Mouse (Mus musculus) intestine, postnatal 0 days (tissue): ENCODE measurements around the gene Lpcat1. TPM values are rescaled to one million over a fixed set of nuclear protein-coding genes. Genes with fewer than 3 reads are reported as not detected.

Experiments used
- ATAC-seq: fragments of 200-750 bp; cut with Nextera tagmentation; 2 replicates; pipeline ENCODE4 v1.8.0; 2017; ENCODE audit warnings: mild to moderate bottlenecking, moderate TSS enrichment, moderate library complexity
- H3K27ac ChIP-seq: fragments of 300-500 bp; sonication (generic); 2 replicates; pipeline ENCODE4 v1.5.1; 2014; ENCODE audit warnings: mild to moderate bottlenecking, low read depth, low read length, moderate library complexity
- H3K27me3 ChIP-seq: fragments of 300-500 bp; sonication (generic); replicated peaks from 2 replicates; pipeline ENCODE4 v1.6.1; 2014; ENCODE audit warnings: low read length, mixed read lengths; ENCODE audit not compliant: control insufficient read depth, insufficient read depth
- H3K36me3 ChIP-seq: fragments of 300-500 bp; sonication (generic); 2 replicates; pipeline ENCODE4 v1.6.1; 2014; ENCODE audit warnings: mild to moderate bottlenecking, moderate library complexity; ENCODE audit not compliant: control insufficient read depth, insufficient read depth
- H3K4me1 ChIP-seq: fragments of 300-500 bp; sonication (generic); replicated peaks from 2 replicates; pipeline ENCODE4 v1.6.1; 2014; ENCODE audit warnings: antibody characterized with exemption, low read length, mixed read lengths; ENCODE audit not compliant: control insufficient read depth, insufficient read depth
- H3K4me2 ChIP-seq: fragments of 300-500 bp; sonication (generic); replicated peaks from 2 replicates; pipeline ENCODE4 v1.6.1; 2014; ENCODE audit warnings: low read depth, mild to moderate bottlenecking, moderate library complexity
- H3K4me3 ChIP-seq: fragments of 300-500 bp; sonication (generic); 2 replicates; pipeline ENCODE4 v1.5.1; 2014; ENCODE audit warnings: low read depth, low read length
- H3K9ac ChIP-seq: fragments of 300-500 bp; sonication (generic); 2 replicates; pipeline ENCODE4 v1.6.1; 2014; ENCODE audit warnings: mild to moderate bottlenecking, low read depth, low read length
- H3K9me3 ChIP-seq: fragments of 300-500 bp; sonication (generic); 2 replicates; pipeline ENCODE4 v1.6.1; 2016; ENCODE audit warnings: mixed run types; ENCODE audit not compliant: control insufficient read depth
- CTCF ChIP-seq: sonication (generic); IDR thresholded peaks from 2 replicates; pipeline ENCODE4 v1.5.1; 2016; ENCODE audit warnings: low read depth, mild to moderate bottlenecking, control low read depth, antibody characterized with exemption, moderate library complexity
- WGBS: fragments of 180-500 bp; shearing (Covaris S2); extraction: QIAGEN DNeasy Blood & Tissue Kit; methylation state at CpG from one replicate; pipeline ENCODE4 v1.1.7; 2014; 5-methylcytosine and 5-hydroxymethylcytosine counted together
- polyA plus RNA-seq: library from polyadenylated mRNA; unstranded; fragments of >200 nt; fragmentation: Nextera tagmentation; extraction: Ambion mirVana; gene quantifications from 2 replicates; pipeline ENCODE4 v1.2.1, GENCODE M21; 2015

Lpcat1 gene
- 8.2 and 8.4 TPM in 2 replicates for polyA plus RNA-seq

DNA sequence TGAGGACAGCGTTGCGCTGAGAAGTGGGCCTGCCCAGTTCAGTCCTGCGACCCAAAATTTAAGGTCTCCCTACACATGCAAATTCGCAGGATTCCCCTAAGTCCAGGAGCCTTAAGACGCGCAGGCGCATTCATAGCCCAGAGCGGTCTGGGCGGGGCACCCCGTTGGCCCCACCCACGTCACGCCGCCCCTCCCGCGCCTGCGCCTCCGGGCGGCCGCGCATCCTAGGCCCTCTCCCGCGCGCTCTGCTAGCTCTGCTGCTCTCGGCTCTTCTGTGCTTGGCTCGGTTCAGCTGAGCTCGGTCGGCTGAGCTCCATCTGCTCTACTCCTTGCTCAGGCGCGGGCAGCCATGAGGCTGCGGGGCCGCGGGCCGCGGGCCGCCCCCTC lies at the start of gene Lpcat1:
Gene Lpcat1 (plus strand): TSS at position 164 of the 387 bp plus-strand sequence.
- 0 out of 2 replicates have a peak, but pooled peaks have one; percentile 14 for TF ChIP-seq CTCF
- Histone ChIP-seq H3K4me1 (no peaks in the 10 kb centered on the region; the same call in 1 of the 2 replicates), H3K4me2 (peak within 1 kb of the TSS; percentile 96), H3K36me3 (no peaks in the 10 kb centered on the region), H3K9me3 (no peaks in the 10 kb centered on the region), H3K27ac (peak within 1 kb of the TSS; percentile 78), H3K4me3 (peak within 1 kb of the TSS; percentile 80), H3K9ac (peak within 1 kb of the TSS; percentile 63), H3K27me3 (no peaks in the 10 kb centered on the region)
- ATAC-seq: peak; percentile 89
- WGBS: 0% methylated on average over 34 of the region's 35 CpGs

DNA sequence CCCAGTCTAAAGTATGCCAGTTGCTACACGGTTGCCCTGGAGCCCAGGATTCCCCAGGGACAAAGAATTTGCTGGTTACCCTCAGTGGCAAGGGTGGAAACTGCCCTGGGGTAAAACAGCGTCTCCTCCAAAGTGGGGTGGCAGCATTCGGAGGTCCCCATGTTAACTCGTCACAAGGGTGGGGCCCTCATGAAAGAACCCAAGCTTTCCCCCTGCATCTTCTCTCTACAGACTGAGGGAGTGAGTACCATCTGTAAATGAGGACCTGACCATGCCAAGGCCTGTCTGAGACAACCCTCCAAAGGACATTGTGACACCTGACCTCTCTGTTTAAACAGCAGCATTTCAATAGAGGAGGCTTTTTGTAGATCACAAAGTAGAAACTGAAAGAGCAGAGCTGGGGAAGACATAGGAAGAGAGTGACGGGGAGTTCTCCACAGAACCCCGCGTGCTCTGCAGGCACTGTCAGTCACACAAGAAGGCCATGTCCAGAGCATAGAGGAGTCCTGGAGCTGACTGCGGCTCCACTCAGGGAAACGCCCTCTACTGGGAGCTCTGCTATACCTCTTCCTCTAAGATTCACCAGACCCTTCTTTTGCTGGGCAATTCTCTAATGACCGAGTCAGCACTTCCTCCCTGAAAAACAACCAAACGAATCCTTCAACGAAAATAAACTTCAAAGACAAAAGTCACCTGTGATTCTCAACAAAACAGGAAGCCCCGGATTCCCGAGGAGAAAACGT lies 49.3 kb upstream of the Lpcat1 start:
- WGBS: 40% methylated on average over 15 of the region's 15 CpGs
- Histone ChIP-seq H3K27ac (no peak overlapping the region), H3K4me3 (no peak overlapping the region), H3K36me3 (no peaks in the 10 kb centered on the region), H3K27me3 (no peaks in the 10 kb centered on the region), H3K9me3 (no peaks in the 10 kb centered on the region), H3K4me1 (no peaks in the 10 kb centered on the region), H3K4me2 (no peak overlapping the region), H3K9ac (no peak overlapping the region)
- peak; percentile 60 for TF ChIP-seq CTCF
- no peak for ATAC-seq

GRCm38 (mm10) chr13:73418297-73418696 lies 48.7 kb upstream of the Lpcat1 start:
- Histone ChIP-seq H3K9ac (no peak overlapping the region), H3K9me3 (no peaks in the 10 kb centered on the region), H3K27ac (no peak overlapping the region), H3K27me3 (no peaks in the 10 kb centered on the region), H3K36me3 (no peaks in the 10 kb centered on the region), H3K4me2 (no peak overlapping the region), H3K4me3 (no peak overlapping the region), H3K4me1 (no peaks in the 10 kb centered on the region)
- WGBS: 69% methylated on average over 12 of the region's 12 CpGs
- ATAC-seq: no peak
- TF ChIP-seq CTCF: no peak

DNA sequence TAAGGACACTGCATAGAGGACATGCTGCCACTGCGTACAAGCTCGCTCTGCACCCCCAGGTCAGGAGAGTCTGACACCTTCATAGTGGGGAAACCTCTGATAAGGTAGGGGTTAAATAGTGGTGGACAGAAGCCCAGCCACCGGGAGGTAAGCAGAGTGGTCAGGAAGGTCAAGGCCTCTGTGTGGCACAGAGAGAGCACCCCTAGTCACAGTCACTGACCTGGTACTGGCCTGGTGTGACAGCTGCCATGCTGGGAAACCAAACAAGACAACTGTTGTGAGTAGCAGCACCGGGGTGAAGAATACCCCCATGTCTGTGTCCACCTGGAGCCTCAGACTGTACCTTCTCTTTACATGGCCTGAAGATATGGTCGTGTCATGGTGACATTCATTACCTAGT lies 47.8 kb upstream of the Lpcat1 start:
- H3K36me3 ChIP-seq: no peaks in the 10 kb centered on the region
- no peaks in the 10 kb centered on the region for H3K4me1 ChIP-seq
- H3K9ac ChIP-seq: no peak overlapping the region
- no peak overlapping the region for H3K4me3 ChIP-seq
- TF ChIP-seq CTCF: no peak
- WGBS: 67% methylated on average over 5 of the region's 5 CpGs
- H3K27me3 ChIP-seq: no peaks in the 10 kb centered on the region
- no peak for ATAC-seq
- no peak overlapping the region for H3K4me2 ChIP-seq
- H3K27ac ChIP-seq: no peak overlapping the region
- no peaks in the 10 kb centered on the region for H3K9me3 ChIP-seq

DNA sequence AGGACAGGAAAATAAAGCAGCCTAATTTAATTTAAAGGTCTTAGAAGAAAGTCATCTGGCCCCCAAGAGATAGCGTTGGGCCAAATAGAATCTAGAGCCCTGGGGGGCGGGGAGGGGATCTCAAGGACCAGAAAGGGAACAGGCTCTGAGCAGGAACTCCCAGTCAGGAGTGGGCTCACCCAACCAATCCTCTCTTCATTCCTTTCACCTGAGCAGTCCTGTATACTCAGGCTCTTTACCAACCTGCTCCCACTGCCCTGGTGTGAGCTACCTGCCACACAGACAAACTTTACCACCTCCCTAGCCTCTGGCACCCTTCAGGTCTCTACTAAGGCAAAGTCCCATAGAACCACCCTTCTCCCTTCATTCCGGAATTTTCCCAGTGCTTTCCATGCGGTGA lies 44.0 kb upstream of the Lpcat1 start:
- 61% methylated on average over 4 of the region's 4 CpGs for WGBS
- Histone ChIP-seq H3K9me3 (no peaks in the 10 kb centered on the region), H3K4me2 (no peak overlapping the region), H3K4me1 (peaks cover 5% of the 10 kb centered on the region; the same call in 1 of the 2 replicates), H3K27ac (no peak overlapping the region), H3K9ac (no peak overlapping the region), H3K27me3 (no peaks in the 10 kb centered on the region), H3K4me3 (no peak overlapping the region), H3K36me3 (no peaks in the 10 kb centered on the region)
- no peak for TF ChIP-seq CTCF
- no peak for ATAC-seq

- H3K9me3 ChIP-seq: no peaks in the 10 kb centered on the region
- no peak overlapping the region for H3K4me2 ChIP-seq
- no peak overlapping the region for H3K27ac ChIP-seq
- 38% methylated on average over 6 of the region's 6 CpGs for WGBS
- no peaks in the 10 kb centered on the region for H3K36me3 ChIP-seq
- no peak overlapping the region for H3K4me3 ChIP-seq
- no peak overlapping the region for H3K9ac ChIP-seq
- H3K27me3 ChIP-seq: no peaks in the 10 kb centered on the region
- peak; percentile 60 for ATAC-seq
- H3K4me1 ChIP-seq: peaks cover 5% of the 10 kb centered on the region; the same call in 1 of the 2 replicates
- no peak for TF ChIP-seq CTCF
These were observed 42.0 kb upstream of the Lpcat1 start for GRCm38 (mm10) chr13:73425035-73425434.
